Mouse (Mus musculus) stomach, postnatal 0 days (tissue): ENCODE measurements at regions not wholly inside any gene's neighbourhood (a gene's known extent, or its start where the extent isn't known, plus 50 kb on each side); places are given as distances from the start of the nearest gene placed in this dataset.
"Not testable (repeated sequence)": the region's sequence is repeated elsewhere in the genome, so short reads cannot be mapped to it uniquely, and the experiment has no call there.

Experiments
- ATAC-seq: fragments of 200-750 bp; cut with Nextera tagmentation; 2 replicates; pipeline ENCODE4 v1.8.0; 2017; ENCODE audit not compliant: low FRiP score, low TSS enrichment
- DNase-seq: peaks from one replicate; pipeline ENCODE4 v3.0.0-alpha.2; 2016; ENCODE audit warnings: low spot score
- H3K27ac ChIP-seq: fragments of 300-500 bp; sonication (generic); replicated peaks from 2 replicates; pipeline ENCODE4 v1.5.1; 2014; ENCODE audit warnings: mild to moderate bottlenecking, control low read depth
- H3K27me3 ChIP-seq: fragments of 300-500 bp; sonication (generic); 2 replicates; pipeline ENCODE4 v1.6.1; 2014; ENCODE audit warnings: low read length; ENCODE audit not compliant: control insufficient read depth, insufficient read depth
- H3K36me3 ChIP-seq: fragments of 300-500 bp; sonication (generic); 2 replicates; pipeline ENCODE4 v1.6.1; 2014; ENCODE audit warnings: low read length, mixed read lengths; ENCODE audit not compliant: control insufficient read depth, insufficient read depth
- H3K4me1 ChIP-seq: fragments of 300-500 bp; sonication (generic); replicated peaks from 2 replicates; pipeline ENCODE4 v1.6.1; 2014; ENCODE audit warnings: antibody characterized with exemption; ENCODE audit not compliant: control insufficient read depth, insufficient read depth
- H3K4me2 ChIP-seq: fragments of 300-500 bp; sonication (generic); replicated peaks from 2 replicates; pipeline ENCODE4 v1.6.1; 2014; ENCODE audit warnings: low read depth, mild to moderate bottlenecking, control low read depth, moderate library complexity
- H3K4me3 ChIP-seq: fragments of 300-500 bp; sonication (generic); 2 replicates; pipeline ENCODE4 v1.5.1; 2014; ENCODE audit warnings: low read depth, low read length, control low read depth
- H3K9ac ChIP-seq: fragments of 300-500 bp; sonication (generic); 2 replicates; pipeline ENCODE4 v1.6.1; 2014; ENCODE audit warnings: mild to moderate bottlenecking, low read length, control low read depth, mixed read lengths
- H3K9me3 ChIP-seq: fragments of 300-500 bp; sonication (generic); 2 replicates; pipeline ENCODE4 v1.6.1; 2016; ENCODE audit warnings: low read length; ENCODE audit not compliant: control insufficient read depth
- CTCF ChIP-seq: IDR thresholded peaks from 2 replicates; pipeline ENCODE4 v1.5.1; 2016; ENCODE audit warnings: antibody characterized with exemption, low read depth, mild to moderate bottlenecking, moderate library complexity
- EP300 ChIP-seq: optimal IDR thresholded peaks from 2 replicates; pipeline ENCODE3; 2016; ENCODE audit warnings: antibody characterized with exemption
- WGBS: fragments of 180-500 bp; shearing (Covaris S2); extraction: QIAGEN DNeasy Blood & Tissue Kit; methylation state at CpG from one replicate; pipeline ENCODE4 v1.1.7; 2014; 5-methylcytosine and 5-hydroxymethylcytosine counted together

GRCm38 (mm10) chr10:15757503-15757902, 1039.5 kb upstream of the Gje1 start:
- Histone ChIP-seq H3K4me1 (no peaks in the 10 kb centered on the region), H3K27ac (no peak overlapping the region), H3K4me2 (no peak overlapping the region), H3K4me3 (no peak overlapping the region), H3K9ac (no peak overlapping the region), H3K36me3 (no peaks in the 10 kb centered on the region), H3K27me3 (no peaks in the 10 kb centered on the region), H3K9me3 (no peaks in the 10 kb centered on the region)
- TF ChIP-seq EP300 (no peak), CTCF (no peak)
- 49% methylated on average over 1 of the region's 1 CpGs for WGBS
- DNase-seq: no peak
- no peak for ATAC-seq

DNA sequence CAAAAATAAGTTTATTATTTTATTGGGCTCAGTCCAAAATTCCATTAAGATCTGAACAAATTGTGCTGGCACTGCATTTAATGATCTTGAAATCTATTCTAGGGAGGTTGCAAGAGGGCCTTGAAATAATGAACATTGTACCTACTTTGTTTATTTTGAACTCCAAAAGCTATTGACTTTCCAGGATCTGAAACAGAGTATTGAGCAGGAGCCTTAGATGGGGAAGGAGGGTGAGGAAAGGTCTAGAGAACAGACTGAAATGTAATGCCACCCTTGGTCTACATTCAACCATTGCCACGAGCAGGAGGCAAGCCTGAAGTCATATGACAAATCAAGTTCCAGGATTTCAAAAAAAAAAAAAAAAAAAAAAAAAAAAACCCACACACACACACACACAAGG, 1028.9 kb upstream of the Gje1 start:
- Histone ChIP-seq H3K4me2 (no peak overlapping the region), H3K27me3 (no peaks in the 10 kb centered on the region), H3K36me3 (no peaks in the 10 kb centered on the region), H3K4me1 (no peaks in the 10 kb centered on the region), H3K27ac (no peak overlapping the region), H3K9ac (no peak overlapping the region), H3K4me3 (no peak overlapping the region), H3K9me3 (no peaks in the 10 kb centered on the region)
- TF ChIP-seq EP300: no peak
- TF ChIP-seq CTCF: no peak
- no peak for ATAC-seq
- WGBS: 72% methylated on average over 1 of the region's 1 CpGs
- DNase-seq: no peak

GRCm38 (mm10) chr10:15738630-15739029, 1020.6 kb upstream of the Gje1 start:
- Histone ChIP-seq H3K9ac (no peak overlapping the region), H3K36me3 (no peaks in the 10 kb centered on the region), H3K4me2 (no peak overlapping the region), H3K27ac (no peak overlapping the region), H3K4me1 (no peaks in the 10 kb centered on the region), H3K27me3 (no peaks in the 10 kb centered on the region), H3K9me3 (no peaks in the 10 kb centered on the region), H3K4me3 (no peak overlapping the region)
- DNase-seq (no peak), ATAC-seq (no peak)
- WGBS: 73% methylated on average over 3 of the region's 3 CpGs
- TF ChIP-seq CTCF (no peak), EP300 (no peak)

- Histone ChIP-seq H3K4me3 (no peak overlapping the region), H3K9ac (no peak overlapping the region), H3K27me3 (no peaks in the 10 kb centered on the region), H3K36me3 (no peaks in the 10 kb centered on the region), H3K27ac (no peak overlapping the region), H3K4me2 (no peak overlapping the region), H3K4me1 (no peaks in the 10 kb centered on the region), H3K9me3 (no peaks in the 10 kb centered on the region)
- ATAC-seq: no peak
- DNase-seq: no peak
- WGBS: 76% methylated on average over 1 of the region's 1 CpGs
- TF ChIP-seq CTCF: no peak
- TF ChIP-seq EP300: no peak
Measured at GRCm38 (mm10) chr10:15731318-15731717, 1013.3 kb upstream of the Gje1 start.

GRCm38 (mm10) chr10:15697946-15698345, 979.9 kb upstream of the Gje1 start:
- Histone ChIP-seq H3K9ac (no peak overlapping the region), H3K4me2 (no peak overlapping the region), H3K4me3 (no peak overlapping the region), H3K27me3 (no peaks in the 10 kb centered on the region), H3K36me3 (no peaks in the 10 kb centered on the region), H3K4me1 (no peaks in the 10 kb centered on the region), H3K9me3 (no peaks in the 10 kb centered on the region), H3K27ac (no peak overlapping the region)
- 90% methylated on average over 2 of the region's 2 CpGs for WGBS
- DNase-seq (no peak), ATAC-seq (no peak)
- no peak for TF ChIP-seq EP300

DNA sequence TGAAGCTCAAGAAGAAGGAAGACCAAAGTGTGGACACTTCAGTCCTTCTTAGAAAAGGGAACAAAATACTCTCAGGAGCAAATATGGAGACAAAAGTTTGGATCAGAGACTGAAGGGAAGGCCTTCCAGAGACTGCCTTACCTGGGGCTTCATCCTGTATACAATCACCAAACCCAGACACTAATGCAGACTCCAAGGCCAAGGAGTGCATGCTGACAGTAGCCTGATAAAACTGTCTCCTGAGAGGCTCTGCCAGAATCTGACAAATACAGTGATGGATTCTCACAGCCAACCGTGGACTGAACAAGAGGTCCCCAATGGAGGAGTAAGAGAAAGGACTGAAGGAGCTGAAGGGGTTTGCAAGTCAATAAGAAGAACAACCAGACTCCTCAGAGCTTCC, 979.0 kb upstream of the Gje1 start:
- no peak overlapping the region for H3K4me3 ChIP-seq
- no peak for ATAC-seq
- H3K27me3 ChIP-seq: no peaks in the 10 kb centered on the region
- H3K4me2 ChIP-seq: no peak overlapping the region
- H3K36me3 ChIP-seq: no peaks in the 10 kb centered on the region
- no peak overlapping the region for H3K9ac ChIP-seq
- H3K9me3 ChIP-seq: no peaks in the 10 kb centered on the region
- no peaks in the 10 kb centered on the region for H3K4me1 ChIP-seq
- DNase-seq: no peak
- H3K27ac ChIP-seq: no peak overlapping the region
- TF ChIP-seq EP300: no peak
- no peak for TF ChIP-seq CTCF
- 72% methylated on average over 1 of the region's 1 CpGs for WGBS

GRCm38 (mm10) chr10:15671638-15672037, 953.6 kb upstream of the Gje1 start:
- not testable (repeated sequence) for H3K36me3 ChIP-seq, H3K4me1 ChIP-seq, H3K4me3 ChIP-seq, H3K4me2 ChIP-seq, H3K27me3 ChIP-seq, H3K9me3 ChIP-seq, DNase-seq, H3K9ac ChIP-seq, H3K27ac ChIP-seq, ATAC-seq
- 87% methylated on average over 1 of the region's 1 CpGs for WGBS
